Mouse (Mus musculus): ENCODE measurements around the gene Egln2. TPM values are rescaled to one million over a fixed set of nuclear protein-coding genes. Genes with fewer than 3 reads are reported as not detected.

The Egln2 gene
- 89.9 and 92.2 TPM in 2 replicates for polyA plus RNA-seq (2016; fragmentation: Nextera tagmentation; extraction: Ambion mirVana)

- Histone ChIP-seq H3K4me2 (peak within 1 kb of the TSS; percentile 86), H3K9ac (peak within 1 kb of the TSS; percentile 76), H3K4me3 (replicated peaks) (peak within 1 kb of the TSS; percentile 73), H3K27me3 (no peaks in the 10 kb centered on the region), H3K9me3 (no peaks in the 10 kb centered on the region), H3K27ac (peak within 1 kb of the TSS; percentile 99), H3K4me1 (peaks cover 49% of the 10 kb centered on the region), H3K36me3 (replicated peaks) (peaks cover 42% of the 10 kb centered on the region)
- WGBS = 2% methylated on average over 58 of the region's 61 CpGs
- peak; percentile 88 for ATAC-seq (ENCODE audit: low FRiP score)
These were observed at the start of gene Egln2 for GRCm38 (mm10) chr7:27166614-27167474. Egln2 (minus strand) TSS chr7:27166802.

- Histone ChIP-seq H3K4me1 (no peaks in the 10 kb centered on the region), H3K9me3 (no peaks in the 10 kb centered on the region), H3K27ac (no peak overlapping the region), H3K36me3 (replicated peaks) (peaks cover 87% of the 10 kb centered on the region), H3K9ac (no peak overlapping the region), H3K4me2 (no peak overlapping the region), H3K27me3 (no peaks in the 10 kb centered on the region), H3K4me3 (replicated peaks) (no peak overlapping the region)
- WGBS = 90% methylated on average over 2 of the region's 2 CpGs
- no peak for ATAC-seq (ENCODE audit: low FRiP score)
These were observed 46.0 kb upstream of the Egln2 start for GRCm38 (mm10) chr7:27212626-27213025.

GRCm38 (mm10) chr7:27203730-27204449 lies 37.3 kb upstream of the Egln2 start:
- no peak overlapping the region for H3K4me3 ChIP-seq (replicated peaks)
- no peaks in the 10 kb centered on the region for H3K27me3 ChIP-seq
- H3K9me3 ChIP-seq = no peaks in the 10 kb centered on the region
- WGBS = 97% methylated on average over 8 of the region's 8 CpGs
- no peak overlapping the region for H3K4me2 ChIP-seq
- H3K27ac ChIP-seq = no peak overlapping the region
- H3K36me3 ChIP-seq (replicated peaks) = peaks cover 64% of the 10 kb centered on the region
- H3K4me1 ChIP-seq = no peaks in the 10 kb centered on the region
- ATAC-seq (ENCODE audit: low FRiP score) = no peak
- H3K9ac ChIP-seq = no peak overlapping the region

- H3K36me3 ChIP-seq (replicated peaks) = peaks cover 30% of the 10 kb centered on the region
- peaks cover 19% of the 10 kb centered on the region for H3K4me1 ChIP-seq
- no peak overlapping the region for H3K4me2 ChIP-seq
- no peak for ATAC-seq (ENCODE audit: low FRiP score)
- H3K9ac ChIP-seq = no peak overlapping the region
- H3K27ac ChIP-seq = no peak overlapping the region
- H3K4me3 ChIP-seq (replicated peaks) = no peak overlapping the region
- H3K27me3 ChIP-seq = no peaks in the 10 kb centered on the region
- 93% methylated on average over 8 of the region's 8 CpGs for whole genome bisulfite sequencing
- H3K9me3 ChIP-seq = no peaks in the 10 kb centered on the region
These were observed 32.2 kb upstream of the Egln2 start for GRCm38 (mm10) chr7:27198779-27199178.

- Histone ChIP-seq H3K9me3 (no peaks in the 10 kb centered on the region), H3K9ac (no peak overlapping the region), H3K36me3 (replicated peaks) (peaks cover 31% of the 10 kb centered on the region), H3K4me1 (peaks cover 23% of the 10 kb centered on the region), H3K4me2 (no peak overlapping the region), H3K4me3 (replicated peaks) (no peak overlapping the region), H3K27ac (no peak overlapping the region), H3K27me3 (no peaks in the 10 kb centered on the region)
- no peak for ATAC-seq (ENCODE audit: low FRiP score)
These were observed 31.8 kb upstream of the Egln2 start for GRCm38 (mm10) chr7:27198355-27198754.

- ATAC-seq (ENCODE audit: low FRiP score) = no peak
These were observed 31.0 kb upstream of the Egln2 start for GRCm38 (mm10) chr7:27197634-27198033.

GRCm38 (mm10) chr7:27197136-27197535 lies 30.5 kb upstream of the Egln2 start:
- H3K36me3 ChIP-seq (replicated peaks) = peaks cover 31% of the 10 kb centered on the region
- ATAC-seq (ENCODE audit: low FRiP score) = no peak
- H3K9ac ChIP-seq = no peak overlapping the region
- no peak overlapping the region for H3K27ac ChIP-seq
- H3K9me3 ChIP-seq = no peaks in the 10 kb centered on the region
- H3K4me1 ChIP-seq = peaks cover 25% of the 10 kb centered on the region
- H3K4me3 ChIP-seq (replicated peaks) = no peak overlapping the region
- H3K27me3 ChIP-seq = no peaks in the 10 kb centered on the region
- WGBS = 85% methylated on average over 3 of the region's 3 CpGs
- H3K4me2 ChIP-seq = 0 out of 2 replicates have a peak overlapping the region, but pooled peaks have one; percentile 95

More at GRCm38 (mm10) chr7:27197634-27198033, 31.0 kb upstream of the Egln2 start:
- Histone ChIP-seq H3K4me3 (replicated peaks) (no peak overlapping the region), H3K9me3 (no peaks in the 10 kb centered on the region), H3K27me3 (no peaks in the 10 kb centered on the region), H3K36me3 (replicated peaks) (peaks cover 31% of the 10 kb centered on the region), H3K4me2 (no peak overlapping the region), H3K27ac (no peak overlapping the region), H3K4me1 (peaks cover 25% of the 10 kb centered on the region), H3K9ac (no peak overlapping the region)
- WGBS = 93% methylated on average over 8 of the region's 8 CpGs

- no peaks in the 10 kb centered on the region for H3K9me3 ChIP-seq
- peak within 1 kb of the TSS; percentile 82 for H3K9ac ChIP-seq
- peaks cover 39% of the 10 kb centered on the region for H3K36me3 ChIP-seq (replicated peaks)
- H3K4me2 ChIP-seq = peak within 1 kb of the TSS; percentile 95
- 1% methylated on average over 63 of the region's 64 CpGs for WGBS
- H3K27me3 ChIP-seq = no peaks in the 10 kb centered on the region
- H3K27ac ChIP-seq = peak within 1 kb of the TSS; percentile 98
- H3K4me1 ChIP-seq = peaks cover 25% of the 10 kb centered on the region
- peak; percentile 99 for ATAC-seq (ENCODE audit: low FRiP score)
- H3K4me3 ChIP-seq (replicated peaks) = peak within 1 kb of the TSS; percentile 83
These were observed 29.3 kb upstream of the Egln2 start, which contains the start of the genes BC024978 and Snrpa for GRCm38 (mm10) chr7:27195681-27196611. BC024978 (plus strand) TSS chr7:27195781. Snrpa (minus strand) TSS chr7:27196271.

GRCm38 (mm10) chr7:27193731-27194130 lies 27.1 kb upstream of the Egln2 start:
- WGBS = 93% methylated on average over 4 of the region's 4 CpGs
- no peaks in the 10 kb centered on the region for H3K9me3 ChIP-seq
- H3K4me3 ChIP-seq (replicated peaks) = no peak overlapping the region
- no peak overlapping the region for H3K27ac ChIP-seq
- H3K4me1 ChIP-seq = peaks cover 25% of the 10 kb centered on the region
- peak overlapping the region; percentile 38; the same call in 1 of the 2 replicates for H3K9ac ChIP-seq
- peaks cover 54% of the 10 kb centered on the region for H3K36me3 ChIP-seq (replicated peaks)
- peak overlapping the region; percentile 2; the same call in 1 of the 2 replicates for H3K4me2 ChIP-seq
- no peak for ATAC-seq (ENCODE audit: low FRiP score)
- H3K27me3 ChIP-seq = no peaks in the 10 kb centered on the region

GRCm38 (mm10) chr7:27192434-27192833 lies 25.8 kb upstream of the Egln2 start:
- 97% methylated on average over 5 of the region's 5 CpGs for WGBS
- H3K36me3 ChIP-seq (replicated peaks) = peaks cover 67% of the 10 kb centered on the region

GRCm38 (mm10) chr7:27189271-27189931 lies 22.8 kb upstream of the Egln2 start:
- WGBS = 97% methylated on average over 10 of the region's 10 CpGs
- Histone ChIP-seq H3K4me1 (peaks cover 10% of the 10 kb centered on the region), H3K27ac (no peak overlapping the region), H3K9ac (no peak overlapping the region), H3K9me3 (no peaks in the 10 kb centered on the region), H3K4me2 (no peak overlapping the region), H3K36me3 (replicated peaks) (peaks cover 97% of the 10 kb centered on the region), H3K4me3 (replicated peaks) (no peak overlapping the region), H3K27me3 (no peaks in the 10 kb centered on the region)
- ATAC-seq (ENCODE audit: low FRiP score) = no peak

More at GRCm38 (mm10) chr7:27192434-27192833, 25.8 kb upstream of the Egln2 start:
- no peak for ATAC-seq (ENCODE audit: low FRiP score)
- no peaks in the 10 kb centered on the region for H3K9me3 ChIP-seq
- H3K4me3 ChIP-seq (replicated peaks) = no peak overlapping the region
- peaks cover 25% of the 10 kb centered on the region for H3K4me1 ChIP-seq
- no peak overlapping the region for H3K27ac ChIP-seq
- no peak overlapping the region for H3K4me2 ChIP-seq
- no peak overlapping the region for H3K9ac ChIP-seq
- no peaks in the 10 kb centered on the region for H3K27me3 ChIP-seq
